Mouse (Mus musculus): ENCODE measurements around the gene Slc43a2.

Slc43a2 gene

GRCm38 (mm10) chr11:75610021-75610420 lies 78.5 kb downstream of the Slc43a2 start:
- DNase-seq (ENCODE audit: low spot score) = no peak

GRCm38 (mm10) chr11:75614769-75615168 lies 83.3 kb downstream of the Slc43a2 start:
- no peak for DNase-seq (ENCODE audit: low spot score)

GRCm38 (mm10) chr11:75615556-75615955 lies 84.1 kb downstream of the Slc43a2 start:
- no peak for DNase-seq (ENCODE audit: low spot score)

- DNase-seq (ENCODE audit: low spot score) = no peak
Measured at GRCm38 (mm10) chr11:75619133-75619532, 87.6 kb downstream of the Slc43a2 start.

GRCm38 (mm10) chr11:75620136-75620780 lies 88.8 kb downstream of the Slc43a2 start:
- no peak for DNase-seq (ENCODE audit: low spot score)

GRCm38 (mm10) chr11:75621426-75621825 lies 89.9 kb downstream of the Slc43a2 start:
- no peak for DNase-seq (ENCODE audit: low spot score)

GRCm38 (mm10) chr11:75622588-75623329 lies 91.3 kb downstream of the Slc43a2 start:
- no peak for DNase-seq (ENCODE audit: low spot score)

- no peak for DNase-seq (ENCODE audit: low spot score)
Measured at GRCm38 (mm10) chr11:75624102-75624554, 92.6 kb downstream of the Slc43a2 start.

- no peak for DNase-seq (ENCODE audit: low spot score)
Measured at GRCm38 (mm10) chr11:75625820-75626219, 94.3 kb downstream of the Slc43a2 start.
